Mouse (Mus musculus): Measurements from ENCODE around the gene Ttc7b. TPM values are rescaled to one million over a fixed set of nuclear protein-coding genes. Genes with fewer than 3 reads are reported as not detected.

Gene Ttc7b
- polyA plus RNA-seq, 1 experiment: 52.4 TPM

DNA sequence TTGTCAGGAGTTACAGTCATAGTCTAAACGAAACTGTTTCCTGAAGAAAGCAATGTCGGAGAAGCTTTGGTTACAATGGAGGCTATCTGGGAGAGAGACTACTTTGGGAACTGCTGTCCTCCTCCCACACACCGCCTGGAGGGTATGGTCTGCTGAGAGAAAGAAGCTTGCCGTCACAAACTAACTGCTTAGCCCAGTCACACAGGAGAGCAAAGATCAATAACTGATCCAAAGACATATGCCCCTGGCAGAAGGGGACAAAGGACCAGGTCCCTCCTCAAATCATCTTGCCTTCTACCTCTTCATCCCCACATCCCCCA, 117.7 kb downstream of the Ttc7b start:
- 80% methylated on average over 4 of the region's 4 CpGs for WGBS
- DNase-seq: no peak
- Histone ChIP-seq H3K4me3 (replicated peaks; ENCODE audit: extremely low read depth, low read depth, low read length) (no peak overlapping the region), H3K4me1 (ENCODE audit: control insufficient read depth, insufficient read depth, low read length) (peaks cover 7% of the 10 kb centered on the region)
- no peak for TF ChIP-seq POLR2A (IDR thresholded peaks at IDR 0.05; ENCODE audit: borderline replicate concordance, extremely low read depth, low read depth, low read length)
- TF ChIP-seq CTCF (IDR thresholded peaks at IDR 0.05; ENCODE audit: insufficient read depth, low read length): no peak

- TF ChIP-seq POLR2A (IDR thresholded peaks at IDR 0.05; ENCODE audit: borderline replicate concordance, extremely low read depth, low read depth, low read length) (no peak), CTCF (IDR thresholded peaks at IDR 0.05; ENCODE audit: insufficient read depth, low read length) (no peak)
- Histone ChIP-seq H3K4me1 (ENCODE audit: control insufficient read depth, insufficient read depth, low read length) (peaks cover 7% of the 10 kb centered on the region), H3K4me3 (replicated peaks; ENCODE audit: extremely low read depth, low read depth, low read length) (no peak overlapping the region)
- no peak for DNase-seq
- 79% methylated on average over 10 of the region's 10 CpGs for WGBS
These were observed 118.2 kb downstream of the Ttc7b start for GRCm38 (mm10) chr12:100402296-100403004.

DNA sequence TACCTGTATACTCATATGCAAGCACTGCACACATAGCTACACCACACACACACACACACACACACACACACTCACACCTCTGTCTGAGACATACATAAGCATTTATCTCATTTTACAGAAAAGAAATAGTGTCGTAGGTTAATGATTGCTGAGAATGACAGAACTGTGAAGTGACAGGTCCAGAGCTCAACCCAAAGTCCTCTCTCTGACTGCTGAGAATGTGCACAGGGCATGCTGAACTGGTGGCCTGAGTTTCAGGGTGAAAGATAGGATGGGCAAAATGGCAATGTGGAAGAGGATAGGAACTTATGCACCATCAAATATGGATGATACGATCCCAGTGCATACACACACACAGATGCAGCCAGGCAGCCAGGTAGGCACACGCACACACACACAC, 120.5 kb downstream of the Ttc7b start:
- Histone ChIP-seq H3K4me3 (replicated peaks; ENCODE audit: extremely low read depth, low read depth, low read length) (no peak overlapping the region), H3K4me1 (ENCODE audit: control insufficient read depth, insufficient read depth, low read length) (peaks cover 7% of the 10 kb centered on the region)
- no peak for DNase-seq
- 96% methylated on average over 3 of the region's 3 CpGs for WGBS
- no peak for TF ChIP-seq POLR2A (IDR thresholded peaks at IDR 0.05; ENCODE audit: borderline replicate concordance, extremely low read depth, low read depth, low read length)
- no peak for TF ChIP-seq CTCF (IDR thresholded peaks at IDR 0.05; ENCODE audit: insufficient read depth, low read length)

DNA sequence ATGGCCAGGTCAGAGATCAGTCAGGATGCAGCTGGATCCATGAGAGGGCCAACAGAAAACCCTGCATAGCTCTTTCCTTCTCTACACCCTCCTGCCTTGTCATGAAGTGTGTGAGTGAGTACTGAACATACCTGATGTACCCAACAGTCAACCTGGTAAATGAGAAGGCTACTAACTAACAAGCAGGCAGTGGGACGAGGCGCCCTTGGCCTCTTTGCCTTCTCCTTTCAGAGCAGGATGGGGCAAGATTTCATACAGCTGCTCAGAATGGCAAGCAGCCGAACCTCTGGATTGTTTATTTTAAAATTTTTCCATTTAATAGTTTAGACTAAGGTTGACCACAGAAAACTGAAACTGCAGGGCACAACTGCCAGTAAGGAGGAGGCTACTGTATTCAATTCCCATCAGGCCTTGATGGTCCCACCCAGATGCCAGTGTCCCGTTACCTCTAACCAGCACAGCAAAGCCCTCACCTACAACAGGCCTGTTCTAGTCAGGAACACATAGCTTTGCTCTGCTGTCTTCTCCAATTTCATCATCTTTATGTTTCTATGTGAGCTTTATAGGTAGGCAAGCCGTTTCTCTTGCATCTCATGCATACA, 121.4 kb downstream of the Ttc7b start:
- Histone ChIP-seq H3K4me3 (replicated peaks; ENCODE audit: extremely low read depth, low read depth, low read length) (no peak overlapping the region), H3K4me1 (ENCODE audit: control insufficient read depth, insufficient read depth, low read length) (peaks cover 7% of the 10 kb centered on the region)
- no peak for TF ChIP-seq CTCF (IDR thresholded peaks at IDR 0.05; ENCODE audit: insufficient read depth, low read length)
- no peak for TF ChIP-seq POLR2A (IDR thresholded peaks at IDR 0.05; ENCODE audit: borderline replicate concordance, extremely low read depth, low read depth, low read length)
- no peak for DNase-seq
- WGBS: 50% methylated on average over 5 of the region's 5 CpGs

DNA sequence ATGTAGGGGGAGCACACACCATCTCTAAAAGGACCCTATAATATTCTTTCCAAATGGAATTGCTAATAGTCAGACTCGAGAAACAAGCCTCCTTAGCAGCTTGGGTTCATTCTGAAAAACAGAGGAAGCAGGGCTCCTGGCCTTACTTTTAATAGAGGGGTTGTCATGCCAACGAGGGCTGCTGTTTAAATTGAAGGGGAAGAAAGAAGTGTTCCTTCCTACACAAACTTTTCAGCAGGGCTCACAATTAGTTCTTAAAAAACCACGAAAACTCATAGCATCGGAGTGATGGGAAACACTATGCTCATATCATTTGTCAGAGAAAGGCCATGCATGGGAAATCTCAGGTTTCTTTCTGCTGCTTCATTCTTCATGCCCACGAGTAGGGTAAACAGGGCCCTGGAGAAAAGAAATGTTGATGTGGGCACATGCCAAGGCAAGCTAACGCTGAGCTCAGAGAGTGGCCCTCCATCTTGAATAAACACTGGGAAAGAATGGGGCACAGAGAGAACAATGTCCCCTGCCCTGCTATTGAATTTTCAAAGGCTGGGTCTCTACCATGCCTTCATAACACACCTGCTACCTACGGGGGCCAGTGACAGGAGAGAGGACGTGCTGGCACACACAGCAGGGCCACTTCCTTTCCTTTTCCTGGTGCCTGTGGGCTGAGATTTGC, 122.2 kb downstream of the Ttc7b start:
- 50% methylated on average over 8 of the region's 8 CpGs for WGBS
- Histone ChIP-seq H3K4me3 (replicated peaks; ENCODE audit: extremely low read depth, low read depth, low read length) (no peak overlapping the region), H3K4me1 (ENCODE audit: control insufficient read depth, insufficient read depth, low read length) (peaks cover 7% of the 10 kb centered on the region)
- DNase-seq: no peak
- TF ChIP-seq CTCF (IDR thresholded peaks at IDR 0.05; ENCODE audit: insufficient read depth, low read length) (no peak), POLR2A (IDR thresholded peaks at IDR 0.05; ENCODE audit: borderline replicate concordance, extremely low read depth, low read depth, low read length) (no peak)

DNA sequence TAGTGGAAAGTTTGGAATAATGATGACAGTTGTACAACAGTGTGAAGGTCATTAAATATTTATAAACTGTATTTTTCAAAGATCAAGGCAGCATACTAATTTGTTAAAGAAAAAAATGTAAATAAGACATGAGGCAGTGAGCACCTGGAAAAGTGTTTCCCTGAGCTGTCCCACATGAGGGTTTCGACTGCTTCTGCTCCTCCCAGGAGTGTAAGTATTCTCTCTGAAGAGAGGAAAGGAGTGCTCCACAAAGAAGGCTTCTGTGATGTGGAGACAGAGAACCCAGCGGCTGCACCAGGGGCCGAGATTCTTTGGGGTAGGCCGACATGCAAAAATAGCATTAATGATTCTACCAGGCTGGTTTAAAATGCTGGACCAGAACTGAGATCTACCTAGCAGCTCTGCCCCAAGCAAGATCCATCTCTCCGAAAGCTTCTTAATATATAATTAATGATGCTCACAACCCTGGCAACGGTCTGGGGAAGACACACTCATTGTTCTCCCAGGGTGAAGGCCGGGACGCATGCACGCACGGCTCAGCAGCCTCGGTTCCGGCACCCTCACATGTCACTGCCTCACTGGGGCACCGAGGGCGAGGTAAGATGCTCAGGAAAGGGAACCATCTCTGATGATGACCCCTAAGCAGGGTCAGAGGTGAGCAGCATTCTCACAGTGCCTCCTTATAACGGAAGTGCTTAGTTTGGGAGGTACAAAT, 123.0 kb downstream of the Ttc7b start:
- DNase-seq: no peak
- H3K4me1 ChIP-seq (ENCODE audit: control insufficient read depth, insufficient read depth, low read length): peaks cover 7% of the 10 kb centered on the region
- no peak for TF ChIP-seq POLR2A (IDR thresholded peaks at IDR 0.05; ENCODE audit: borderline replicate concordance, extremely low read depth, low read depth, low read length)
- WGBS: 88% methylated on average over 15 of the region's 15 CpGs
- no peak overlapping the region for H3K4me3 ChIP-seq (replicated peaks; ENCODE audit: extremely low read depth, low read depth, low read length)

GRCm38 (mm10) chr12:100396806-100397205, 123.8 kb downstream of the Ttc7b start:
- WGBS: 91% methylated on average over 2 of the region's 2 CpGs
- no peak overlapping the region for H3K4me3 ChIP-seq (replicated peaks; ENCODE audit: extremely low read depth, low read depth, low read length)
- peaks cover 7% of the 10 kb centered on the region for H3K4me1 ChIP-seq (ENCODE audit: control insufficient read depth, insufficient read depth, low read length)
- TF ChIP-seq POLR2A (IDR thresholded peaks at IDR 0.05; ENCODE audit: borderline replicate concordance, extremely low read depth, low read depth, low read length) (no peak), CTCF (IDR thresholded peaks at IDR 0.05; ENCODE audit: insufficient read depth, low read length) (no peak)
- DNase-seq: no peak

- H3K4me1 ChIP-seq (ENCODE audit: control insufficient read depth, insufficient read depth, low read length): peaks cover under 1% of the 10 kb centered on the region; the same call in 1 of the 2 replicates
- DNase-seq: no peak
- 67% methylated on average over 3 of the region's 3 CpGs for WGBS
- TF ChIP-seq CTCF (IDR thresholded peaks at IDR 0.05; ENCODE audit: insufficient read depth, low read length): no peak
- TF ChIP-seq POLR2A (IDR thresholded peaks at IDR 0.05; ENCODE audit: borderline replicate concordance, extremely low read depth, low read depth, low read length): no peak
- no peak overlapping the region for H3K4me3 ChIP-seq (replicated peaks; ENCODE audit: extremely low read depth, low read depth, low read length)
These were observed 127.1 kb downstream of the Ttc7b start for GRCm38 (mm10) chr12:100393532-100393931.

GRCm38 (mm10) chr12:100393109-100393508, 127.5 kb downstream of the Ttc7b start:
- TF ChIP-seq CTCF (IDR thresholded peaks at IDR 0.05; ENCODE audit: insufficient read depth, low read length): no peak
- TF ChIP-seq POLR2A (IDR thresholded peaks at IDR 0.05; ENCODE audit: borderline replicate concordance, extremely low read depth, low read depth, low read length): no peak
- DNase-seq: no peak
- H3K4me3 ChIP-seq (replicated peaks; ENCODE audit: extremely low read depth, low read depth, low read length): no peak overlapping the region

More at GRCm38 (mm10) chr12:100393109-100393508, 127.5 kb downstream of the Ttc7b start:
- 67% methylated on average over 3 of the region's 3 CpGs for WGBS
- no peaks in the 10 kb centered on the region for H3K4me1 ChIP-seq (ENCODE audit: control insufficient read depth, insufficient read depth, low read length)
